Mouse (Mus musculus): Measurements from ENCODE around the gene Cdk13.

Cdk13 gene

DNA sequence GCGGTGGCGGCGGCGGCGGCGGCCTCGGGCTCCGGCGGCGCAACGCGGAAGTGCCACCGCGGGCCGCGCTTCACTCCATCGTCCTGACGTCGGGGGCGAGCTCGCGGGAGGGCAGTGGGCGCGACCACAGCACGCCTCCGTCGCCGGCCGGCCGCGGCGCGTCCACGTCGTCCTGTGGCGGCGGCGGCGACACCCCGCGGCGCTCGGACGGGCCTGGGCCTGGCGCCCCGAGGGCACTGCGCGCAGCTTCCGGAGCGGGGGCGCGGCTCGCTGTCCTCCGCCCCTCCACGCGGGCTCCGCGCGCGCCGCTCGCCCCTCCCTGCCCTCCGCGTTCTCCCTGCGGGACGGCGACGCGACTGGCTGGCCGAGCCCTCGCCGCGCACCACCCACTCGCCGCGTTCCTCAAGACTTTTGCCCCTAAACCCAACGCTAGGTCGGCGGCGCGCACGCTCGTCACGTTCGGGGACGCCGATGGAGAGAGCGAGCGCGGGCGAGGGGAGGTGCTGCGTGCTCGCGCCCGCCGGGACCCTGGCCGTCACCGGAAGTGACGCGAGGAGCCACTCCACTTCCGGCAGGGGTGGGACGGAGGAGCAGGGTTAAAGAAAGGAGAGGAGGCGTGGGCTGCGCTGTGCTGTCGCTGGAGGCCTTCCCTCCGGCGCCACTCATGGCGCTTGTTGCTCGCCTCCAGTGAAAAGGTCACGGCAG is at the start of gene Cdk13:
TSS of gene Cdk13 (minus strand) at position 189 of the 705 bp plus-strand sequence.
- in situ Hi-C loops (cut with MboI; ENCODE audit: unreplicated experiment in 2 of 2) = loop anchor here (5.0 to 10.0 kb wide), 2 partner anchors 58 to 60 kb away; no protein-coding TSS in a partner anchor

DNA sequence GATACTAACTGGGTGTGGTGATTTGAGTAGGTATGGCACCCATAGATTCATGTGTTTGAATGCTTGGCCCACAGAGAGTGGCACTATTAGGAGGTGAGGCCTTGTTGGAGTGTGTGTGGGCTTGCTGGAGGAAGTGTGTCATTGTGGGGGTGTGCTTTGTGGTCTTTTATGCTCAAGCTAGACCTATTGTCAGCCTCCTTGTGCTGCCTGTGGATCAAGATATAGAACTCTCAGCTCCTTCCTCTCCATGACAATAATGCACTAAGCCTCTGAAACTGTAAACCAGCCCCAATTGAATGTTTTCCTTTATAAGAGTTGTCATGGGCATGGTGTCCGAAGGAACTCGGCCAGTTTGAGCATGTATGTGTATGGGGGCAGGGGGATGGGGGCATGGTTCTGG is 38.4 kb upstream of the Cdk13 start:
- in situ Hi-C loops (cut with MboI; ENCODE audit: unreplicated experiment in 2 of 2) = loop anchor here (25.0 kb wide), 3 partner anchors 844 to 1831 kb away; partner anchors contain the start of genes Inhba (in 1 of the 2) and Vps41 (in 1 of the 2)

- in situ Hi-C loops (cut with MboI; ENCODE audit: unreplicated experiment in 2 of 2) = loop anchor here (25.0 kb wide), 3 partner anchors 845 to 1830 kb away; partner anchors contain the start of genes Inhba (in 1 of the 2) and Vps41 (in 1 of the 2)
Observed at GRCm38 (mm10) chr13:17842756-17843155, 37.9 kb upstream of the Cdk13 start.

- in situ Hi-C loops (cut with MboI; ENCODE audit: unreplicated experiment in 2 of 2) = loop anchor here (5.0 to 25.0 kb wide), 7 partner anchors 92 to 1827 kb away; partner anchors contain the start of genes Inhba (in 1 of the 2) and Vps41 (in 1 of the 2)
Observed at GRCm38 (mm10) chr13:17839137-17839536, 34.2 kb upstream of the Cdk13 start.

DNA sequence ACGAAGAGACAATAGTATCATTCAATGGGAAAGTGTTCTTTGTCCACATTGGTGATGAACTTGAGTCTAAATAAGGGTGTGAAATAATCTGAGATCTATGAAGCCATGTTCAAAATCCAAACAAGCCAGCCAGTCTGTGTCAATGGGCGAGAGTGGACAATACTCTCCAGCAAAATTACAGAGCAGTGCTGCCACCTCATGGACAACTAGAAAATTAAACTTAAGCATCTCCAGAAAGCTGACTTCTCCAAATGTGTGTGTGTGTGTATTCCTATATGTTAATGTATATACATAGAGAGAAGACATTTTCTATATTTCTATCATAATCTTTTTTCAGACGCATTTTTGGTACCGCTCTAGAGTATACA is 33.6 kb upstream of the Cdk13 start:
- in situ Hi-C loops (cut with MboI; ENCODE audit: unreplicated experiment in 2 of 2) = loop anchor here (5.0 to 25.0 kb wide), 7 partner anchors 91 to 1826 kb away; partner anchors contain the start of genes Inhba (in 1 of the 2) and Vps41 (in 1 of the 2)

- in situ Hi-C loops (cut with MboI; ENCODE audit: unreplicated experiment in 2 of 2) = loop anchor here (5.0 to 25.0 kb wide), 7 partner anchors 91 to 1826 kb away; partner anchors contain the start of genes Inhba (in 1 of the 2) and Vps41 (in 1 of the 2)
Observed at GRCm38 (mm10) chr13:17837610-17838483, 33.0 kb upstream of the Cdk13 start.

GRCm38 (mm10) chr13:17836808-17837207 is 31.9 kb upstream of the Cdk13 start:
- in situ Hi-C loops (cut with MboI; ENCODE audit: unreplicated experiment in 2 of 2) = loop anchor here (5.0 to 25.0 kb wide), 7 partner anchors 90 to 1825 kb away; partner anchors contain the start of genes Inhba (in 1 of the 2) and Vps41 (in 1 of the 2)

- in situ Hi-C loops (cut with MboI; ENCODE audit: unreplicated experiment in 2 of 2) = loop anchor here (10.0 to 25.0 kb wide), 4 partner anchors 854 to 1821 kb away; partner anchors contain the start of genes Inhba (in 1 of the 2) and Vps41 (in 1 of the 2)
Observed at GRCm38 (mm10) chr13:17832940-17833339, 28.0 kb upstream of the Cdk13 start.

DNA sequence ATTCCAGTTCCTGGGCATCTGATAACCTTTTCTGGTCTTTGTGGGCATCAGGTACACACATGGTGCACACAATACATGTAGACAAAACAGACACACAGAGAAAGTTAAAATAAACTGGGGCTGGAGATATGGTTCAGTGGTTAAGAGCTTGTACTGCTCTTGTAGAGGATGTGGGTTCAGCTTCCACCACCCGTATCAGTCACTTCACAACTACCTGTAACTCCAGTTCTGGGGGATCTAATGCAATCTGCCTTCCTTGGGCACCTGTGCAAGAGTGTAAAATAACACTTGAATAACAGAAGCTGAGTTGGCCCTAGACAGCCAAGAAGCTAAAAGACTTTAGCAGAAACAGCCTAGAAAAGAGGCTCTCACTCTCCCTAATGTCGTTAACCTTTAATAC is 12.3 kb upstream of the Cdk13 start:
- in situ Hi-C loops (cut with MboI; ENCODE audit: unreplicated experiment in 2 of 2) = no loop called here

DNA sequence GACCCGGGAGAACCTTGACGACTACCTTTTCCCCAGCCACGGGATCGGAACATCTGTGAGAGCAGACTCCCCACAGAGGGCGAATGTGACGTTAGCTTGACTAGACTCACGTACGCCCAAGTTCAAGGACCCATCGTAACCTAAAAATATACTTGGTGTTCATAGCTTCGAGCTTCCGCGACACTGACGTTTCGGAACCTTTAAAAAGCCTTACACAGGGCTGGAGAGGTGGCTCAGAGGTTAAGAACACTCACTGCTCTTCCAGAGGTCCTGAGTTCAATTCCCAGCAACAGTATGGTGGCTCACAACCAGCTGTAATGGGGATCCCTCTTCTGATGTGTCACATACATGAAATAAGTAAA is 698 bp upstream of the Cdk13 start:
- in situ Hi-C loops (cut with MboI; ENCODE audit: unreplicated experiment in 2 of 2) = loop anchor here in 1 of 2 experiments (10.0 kb wide), 1 partner anchor 61 kb away; no protein-coding TSS in a partner anchor

DNA sequence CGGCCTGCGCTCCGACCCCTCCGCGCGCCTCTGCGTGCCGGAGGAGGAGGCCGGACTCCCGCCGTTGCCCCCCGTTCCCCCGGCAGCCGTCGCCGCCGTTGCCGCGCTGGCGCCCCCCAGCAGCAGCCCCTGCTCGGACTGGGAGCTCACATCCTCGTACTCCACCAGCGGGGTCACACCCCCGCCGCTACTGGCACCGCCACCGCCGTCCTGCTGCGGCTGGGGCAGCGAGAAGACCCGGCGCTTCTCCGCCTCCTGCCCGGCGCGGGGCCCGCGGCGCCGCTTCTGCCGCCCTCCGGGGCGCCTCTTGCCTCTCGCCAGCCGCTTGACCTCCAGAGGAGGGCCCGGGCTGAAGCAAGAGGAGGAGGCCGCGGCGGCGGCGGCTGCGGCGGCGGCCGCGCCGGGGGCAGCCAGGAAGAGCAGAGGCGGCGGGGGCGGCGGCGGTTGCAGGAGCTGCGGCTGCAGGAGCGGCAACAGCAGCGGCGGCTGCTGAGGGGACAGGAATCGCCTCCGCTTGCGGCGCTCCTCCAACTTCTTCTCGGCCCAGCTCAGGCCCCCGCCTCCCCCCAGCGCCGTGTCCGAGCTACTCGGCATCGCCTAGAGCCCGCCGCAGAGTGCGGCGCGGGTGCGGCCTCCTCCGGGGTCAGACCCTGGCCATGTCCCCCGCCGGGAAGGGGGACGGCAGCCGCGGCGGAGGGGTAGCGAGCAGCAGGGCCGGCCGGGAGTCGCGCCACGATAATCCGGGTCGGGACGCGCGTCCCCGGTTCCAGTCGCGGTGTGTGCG is 647 bp downstream of the Cdk13 start:
- in situ Hi-C loops (cut with MboI; ENCODE audit: unreplicated experiment in 2 of 2) = loop anchor here (5.0 to 10.0 kb wide), 2 partner anchors 57 to 59 kb away; no protein-coding TSS in a partner anchor

DNA sequence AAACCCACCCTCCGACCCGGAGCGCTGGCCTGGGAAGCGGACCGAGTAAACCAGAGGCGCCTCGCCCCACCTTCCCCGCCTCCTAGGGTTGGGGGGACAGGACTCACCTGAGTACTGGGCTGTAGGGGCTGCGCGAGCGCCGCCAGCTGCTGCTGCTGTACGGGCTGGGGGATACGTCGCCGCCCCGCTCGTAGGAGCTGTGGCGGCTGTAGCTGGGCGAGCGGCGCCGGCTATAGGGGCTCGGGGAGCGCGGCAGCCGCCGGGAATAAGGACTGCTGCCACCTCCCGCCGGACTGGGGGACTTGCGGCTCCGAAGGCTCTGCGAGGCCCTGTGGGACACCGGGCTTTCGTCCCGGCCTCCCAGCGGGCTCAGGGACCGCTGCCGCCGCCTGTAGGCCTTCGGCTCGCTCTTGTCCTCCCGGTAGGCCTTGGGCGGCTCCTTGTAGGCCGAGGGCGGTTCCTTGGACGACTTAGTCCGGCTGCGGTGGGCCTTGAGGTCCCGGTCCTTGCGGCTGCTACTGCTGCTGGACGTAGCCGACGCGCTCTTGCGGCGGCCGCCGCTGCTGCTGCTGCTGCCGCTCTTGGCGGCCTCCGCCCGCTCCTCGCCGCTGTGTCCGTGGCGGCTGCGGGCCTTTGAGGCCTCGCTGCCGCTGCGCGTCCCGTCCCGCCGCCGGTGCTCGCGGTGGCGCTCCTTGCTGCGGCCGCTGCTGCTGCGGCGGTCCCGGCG is 1.4 kb downstream of the Cdk13 start:
- in situ Hi-C loops (cut with MboI; ENCODE audit: unreplicated experiment in 2 of 2) = loop anchor here (5.0 to 10.0 kb wide), 2 partner anchors 56 to 59 kb away; no protein-coding TSS in a partner anchor

DNA sequence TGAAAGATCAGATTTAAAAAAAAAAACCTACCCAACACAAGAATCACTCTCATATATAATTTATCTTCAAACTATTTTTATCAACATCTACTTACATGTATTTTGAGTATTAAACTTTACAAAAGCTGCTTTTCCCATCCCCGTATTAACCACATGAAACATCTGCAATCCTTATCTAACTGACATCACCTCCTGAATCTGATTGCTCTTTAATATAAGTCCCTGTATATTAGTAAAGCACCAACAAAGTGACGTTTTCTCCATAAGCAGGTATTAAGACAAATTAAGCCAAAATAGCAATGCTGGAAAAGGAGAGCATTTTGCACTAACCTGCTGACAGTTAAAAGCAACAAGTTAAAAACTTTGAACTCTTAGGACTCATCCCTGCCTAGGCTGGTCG is 2.0 kb downstream of the Cdk13 start:
- in situ Hi-C loops (cut with MboI; ENCODE audit: unreplicated experiment in 2 of 2) = loop anchor here (5.0 to 10.0 kb wide), 2 partner anchors 56 to 58 kb away; no protein-coding TSS in a partner anchor

DNA sequence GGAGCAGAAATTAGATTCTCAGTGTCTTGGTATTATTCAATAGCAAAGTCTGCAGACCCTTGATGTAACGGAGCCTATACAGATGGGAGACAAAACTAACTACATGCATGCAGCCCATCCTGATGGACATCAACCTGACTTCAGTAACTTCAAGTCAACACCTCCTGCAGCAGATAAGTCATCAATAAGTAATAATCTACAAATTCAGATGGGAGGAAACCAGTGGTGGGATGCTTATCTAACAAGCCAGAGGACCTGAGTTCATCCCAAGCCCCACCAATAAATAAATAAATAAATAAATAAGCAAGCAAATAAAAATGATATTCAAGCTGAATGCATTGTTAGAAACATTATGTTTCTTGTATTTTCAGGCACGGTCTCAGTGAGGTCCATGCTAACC is 5.2 kb downstream of the Cdk13 start:
- in situ Hi-C loops (cut with MboI; ENCODE audit: unreplicated experiment in 2 of 2) = loop anchor here (5.0 to 10.0 kb wide), 2 partner anchors 52 to 55 kb away; no protein-coding TSS in a partner anchor

GRCm38 (mm10) chr13:17795757-17796456 is 9.0 kb downstream of the Cdk13 start:
- in situ Hi-C loops (cut with MboI; ENCODE audit: unreplicated experiment in 2 of 2) = no loop called here

- in situ Hi-C loops (cut with MboI; ENCODE audit: unreplicated experiment in 2 of 2) = no loop called here
Observed at GRCm38 (mm10) chr13:17783643-17784042, 21.3 kb downstream of the Cdk13 start.

GRCm38 (mm10) chr13:17779923-17780322 is 25.0 kb downstream of the Cdk13 start:
- in situ Hi-C loops (cut with MboI; ENCODE audit: unreplicated experiment in 2 of 2) = no loop called here

GRCm38 (mm10) chr13:17776303-17776702 is 28.6 kb downstream of the Cdk13 start:
- in situ Hi-C loops (cut with MboI; ENCODE audit: unreplicated experiment in 2 of 2) = no loop called here

Data from v-Abl transformed pro-B cells (cell line).